Mouse (Mus musculus) G1E (cell line): ENCODE data around the gene Cnn3.

Experiments
- CTCF ChIP-seq: IDR thresholded peaks from 2 replicates; pipeline ENCODE4 v1.5.1; 2012; ENCODE audit warnings: low read depth, low read length, inconsistent platforms, mixed read lengths
- GATA1 ChIP-seq: IDR thresholded peaks from 2 replicates; pipeline ENCODE4 v1.6.1; 2012; ENCODE audit warnings: borderline replicate concordance, low read length, inconsistent platforms, mixed read lengths
- GATA2 ChIP-seq: IDR thresholded peaks from 2 replicates; pipeline ENCODE4 v1.6.1; 2012; ENCODE audit warnings: low read depth, low read length, inconsistent platforms, borderline replicate concordance
- POLR2AphosphoS5 ChIP-seq: IDR thresholded peaks from 2 replicates; pipeline ENCODE4 v1.6.1; 2012; ENCODE audit warnings: low read depth, low read length, inconsistent platforms; ENCODE audit not compliant: insufficient replicate concordance
- TAL1 ChIP-seq: conservative IDR thresholded peaks from 2 replicates; pipeline ENCODE4 v1.6.1; 2012; ENCODE audit warnings: low read depth, low read length, inconsistent platforms, mixed read lengths

- TF ChIP-seq TAL1 (no peak), CTCF (no peak), GATA1 (no peak), GATA2 (no peak), POLR2AphosphoS5 (no peak)
Measured at GRCm38 (mm10) chr3:121462782-121463181, 36.5 kb downstream of the Cnn3 start.
